Mouse (Mus musculus): Measurements from ENCODE around the gene Eda2r. TPM values are rescaled to one million over a fixed set of nuclear protein-coding genes. Genes with fewer than 3 reads are reported as not detected.

Eda2r gene
- not detected for total RNA-seq (2023)

DNA sequence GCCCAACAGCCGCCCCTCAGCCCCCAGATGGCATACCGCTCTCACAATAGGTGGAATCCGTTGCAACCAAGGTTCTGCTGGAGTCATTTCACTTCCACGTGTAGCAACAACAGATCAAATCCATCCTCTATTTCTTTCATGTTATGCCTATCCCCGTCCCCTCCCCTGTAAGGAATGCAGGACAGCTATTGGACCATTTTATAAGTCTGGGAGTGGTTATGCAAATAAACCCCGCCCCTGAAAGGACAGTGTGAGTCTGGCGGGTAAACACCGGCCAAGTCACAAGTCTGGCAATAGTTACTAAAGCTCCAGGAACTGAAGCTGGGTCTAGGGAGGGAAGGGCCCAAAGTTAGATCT, at the start of gene Eda2r:
TSS of gene Eda2r (minus strand) at position 152 of the 357 bp plus-strand sequence.

All from CD4-positive naive resting alpha-beta T cell, adult 57 days (primary cell).